In the genomic region with DNA sequence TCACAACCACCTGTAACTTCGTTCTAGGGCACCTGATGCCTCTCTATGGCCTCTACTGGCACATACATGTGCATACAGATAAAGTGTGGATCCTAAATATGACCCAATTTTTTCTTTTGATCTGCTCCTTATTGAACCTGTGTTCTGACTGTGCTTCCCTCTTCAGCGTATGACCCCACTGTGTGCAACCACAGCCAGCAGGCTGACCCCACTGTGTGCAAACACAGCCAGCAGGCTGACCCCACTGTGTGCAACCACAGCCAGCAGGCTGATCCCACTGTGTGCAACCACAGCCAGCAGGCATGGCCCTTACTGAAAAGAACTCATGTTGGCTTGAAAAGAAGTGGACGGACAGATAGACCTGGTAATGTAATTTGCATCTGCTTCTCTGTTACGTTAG, we compare ENCODE assay signal across 21 mouse cellular contexts. TPM values are rescaled to one million over a fixed set of nuclear protein-coding genes. Genes with fewer than 3 reads are reported as not detected.
DNase-seq lines count a peak whose midpoint lies in the region; ATAC-seq and TF ChIP-seq lines count a peak whose summit lies in the region.
"Had no signal": no experiment of that assay in that cellular context is flagged by ENCODE, and none has a peak within 500 bp of the region (broad histone marks: within the 10 kb centered on the region; RNA-seq: fewer than 3 reads in every experiment).

No protein-coding gene starts in this region.

- H3K4me2 ChIP-seq in heart, embryonic 11.5 days: no peak overlapping the region
- H3K4me2 ChIP-seq: embryonic facial prominence, embryonic 12.5 days; forebrain, embryonic 13.5 days; forebrain, embryonic 15.5 days had no signal

- intact Hi-C loops in left cerebral cortex, postnatal 36 days (cut with DNase I): no loop called here

- no peak overlapping the region for H3K27ac ChIP-seq in heart, embryonic 11.5 days (ENCODE audit: low read depth, low read length)
- H3K27ac ChIP-seq in bone marrow macrophage, adult 2 months (ENCODE audit: insufficient read depth, low read depth, low read length): 0 out of 2 replicates have a peak overlapping the region, but pooled peaks have one; percentile 8
- H3K27ac ChIP-seq: embryonic facial prominence, embryonic 10.5 days; embryonic facial prominence, embryonic 12.5 days; forebrain, embryonic 13.5 days; forebrain, embryonic 15.5 days had no signal

- TF ChIP-seq POLR2A in bone marrow macrophage, adult 2 months (IDR thresholded peaks at IDR 0.05; ENCODE audit: borderline replicate concordance, low read depth, low read length): no peak

- peak; percentile 62 for DNase-seq in heart, adult 11 months
- DNase-seq in thymus, postnatal 25 days: no peak
- DNase-seq in left cerebral cortex, postnatal 36 days (ENCODE audit: low spot score in 2 of 2): no peak
- DNase-seq: adrenal gland, adult 2 months; adrenal gland, postnatal 10 days; adrenal gland, postnatal 25 days; cerebellum, adult 11-12 months; cerebellum, adult 2 months; cerebellum, adult 9-10 months; cerebellum, postnatal 10 days; cerebellum, postnatal 25 days; forebrain, postnatal 0 days had no signal

- TF ChIP-seq CTCF in bone marrow macrophage, adult 2 months (IDR thresholded peaks at IDR 0.05; ENCODE audit: low read depth, low read length): no peak

- no peak overlapping the region for H3K9ac ChIP-seq in heart, embryonic 11.5 days (ENCODE audit: low read depth, low read length)
- H3K9ac ChIP-seq: embryonic facial prominence, embryonic 12.5 days; forebrain, embryonic 13.5 days; forebrain, embryonic 15.5 days; forebrain, postnatal 0 days had no signal

- no peaks in the 10 kb centered on the region for H3K9me3 ChIP-seq in heart, embryonic 11.5 days (replicated peaks; ENCODE audit: control insufficient read depth, low read length)
- H3K9me3 ChIP-seq: embryonic facial prominence, embryonic 10.5 days; embryonic facial prominence, embryonic 12.5 days; forebrain, embryonic 13.5 days; forebrain, embryonic 15.5 days had no signal

- no peaks in the 10 kb centered on the region for H3K4me1 ChIP-seq in heart, embryonic 11.5 days (ENCODE audit: control insufficient read depth, insufficient read depth, low read length)
- no peaks in the 10 kb centered on the region for H3K4me1 ChIP-seq in bone marrow macrophage, adult 2 months (ENCODE audit: control insufficient read depth, insufficient read depth, low read length)
- H3K4me1 ChIP-seq: embryonic facial prominence, embryonic 10.5 days; embryonic facial prominence, embryonic 12.5 days; forebrain, embryonic 13.5 days; forebrain, embryonic 15.5 days had no signal

- no peaks in the 10 kb centered on the region for H3K27me3 ChIP-seq in heart, embryonic 11.5 days (ENCODE audit: control insufficient read depth, insufficient read depth, low read length)
- H3K27me3 ChIP-seq: CH12.LX; embryonic facial prominence, embryonic 12.5 days; forebrain, embryonic 13.5 days; forebrain, embryonic 15.5 days had no signal

- no peak overlapping the region for H3K4me3 ChIP-seq in heart, embryonic 11.5 days (ENCODE audit: low read depth, low read length)
- H3K4me3 ChIP-seq in bone marrow macrophage, adult 2 months (ENCODE audit: insufficient read depth, low read length): no peak overlapping the region
- H3K4me3 ChIP-seq: embryonic facial prominence, embryonic 10.5 days; embryonic facial prominence, embryonic 12.5 days; forebrain, embryonic 13.5 days; forebrain, embryonic 15.5 days had no signal

- 70% methylated on average over 4 of the region's 4 CpGs for WGBS in heart, embryonic 11.5 days (ENCODE audit: insufficient replicate concordance)

- no peaks in the 10 kb centered on the region for H3K36me3 ChIP-seq in heart, embryonic 11.5 days (ENCODE audit: control insufficient read depth, insufficient read depth, low read length)
- H3K36me3 ChIP-seq: embryonic facial prominence, embryonic 10.5 days; embryonic facial prominence, embryonic 12.5 days; forebrain, embryonic 15.5 days; G1E had no signal

- ATAC-seq in heart, embryonic 11.5 days (replicated peaks; ENCODE audit: insufficient number of reproducible peaks, low FRiP score, low TSS enrichment): no peak
- ATAC-seq: CD4-positive, CD25-positive, alpha-beta regulatory T cell, adult 4 months; forebrain, embryonic 13.5 days; forebrain, embryonic 15.5 days; forebrain, postnatal 0 days had no signal

RNA-seq across cellular contexts. Expression of a gene that starts 8.9 kb away (rescaled TPM):
- polyA plus RNA-seq in heart, embryonic 11.5 days (2014; fragmentation: Nextera tagmentation; extraction: Ambion mirVana): 1.2 and 1.3 TPM in 2 replicates
- polyA plus RNA-seq in bone marrow macrophage, adult 2 months (2012; ENCODE audit: insufficient read depth, insufficient read length, missing spikeins): 5.4 and 5.6 TPM in 2 replicates
- 1 to 10 TPM; 2.3 to 3.4 TPM for total RNA-seq in left cerebral cortex, postnatal 36 days (2021)
- polyA plus RNA-seq: forebrain, embryonic 13.5 days; G1E had no signal
